Mouse (Mus musculus) adipocyte (in vitro differentiated cells): ENCODE measurements around the gene Snrpf.

Experiments
- DNase-seq: peaks from one replicate; pipeline ENCODE4 v3.0.0-alpha.2; 2016; ENCODE audit warnings: low spot score

The Snrpf gene

DNA sequence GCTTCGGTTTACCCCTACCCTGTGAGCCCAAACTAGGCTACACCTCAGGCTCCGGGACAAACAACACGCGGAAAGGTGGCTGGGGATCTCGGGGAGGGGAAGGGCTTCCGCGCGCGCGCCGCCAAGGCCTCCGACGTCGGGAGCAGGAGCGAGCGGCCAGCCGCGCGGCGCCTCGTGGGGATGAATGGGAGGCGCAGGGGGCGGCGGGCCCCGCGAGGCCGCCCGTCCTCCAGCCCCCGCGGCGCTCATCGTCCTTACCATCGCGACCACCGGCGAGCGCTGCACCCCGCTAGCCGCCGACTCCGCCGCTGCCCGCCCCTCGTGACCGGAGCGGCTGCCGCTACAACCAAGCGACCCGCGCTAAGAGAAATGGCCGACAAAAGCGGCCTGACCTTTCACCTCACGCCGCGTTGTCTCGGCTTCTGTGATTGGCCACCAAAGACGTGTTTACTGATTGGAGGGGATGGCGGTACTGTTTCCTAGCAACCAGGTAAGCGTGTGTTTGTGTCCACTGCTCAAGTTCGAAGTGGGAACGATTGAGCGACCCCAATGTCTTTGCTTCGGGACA is at the start of gene Snrpf:
Gene Snrpf, minus strand, starts transcription at position 426 of the 568 bp plus-strand sequence.
- peak; percentile 96 for DNase-seq

DNA sequence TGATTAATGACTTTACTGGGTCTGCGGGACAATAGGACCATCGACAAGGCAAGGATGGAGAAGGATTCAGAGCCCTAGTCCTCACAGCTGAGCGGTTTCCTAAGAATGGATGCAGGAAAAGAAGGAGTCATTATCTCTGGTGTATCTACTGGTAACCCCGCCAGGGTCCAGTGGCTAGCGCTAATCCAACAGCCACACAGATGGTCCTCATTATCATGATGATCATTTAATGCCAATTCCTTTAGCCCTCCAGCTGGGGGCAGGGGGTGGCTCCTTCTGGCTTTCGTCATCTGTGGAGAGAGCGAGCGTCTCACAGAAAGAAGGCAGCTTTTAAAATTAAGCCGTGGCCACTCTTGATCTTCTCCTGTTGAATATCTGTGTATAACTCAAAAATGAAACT is 46.4 kb upstream of the Snrpf start:
- no peak for DNase-seq

DNA sequence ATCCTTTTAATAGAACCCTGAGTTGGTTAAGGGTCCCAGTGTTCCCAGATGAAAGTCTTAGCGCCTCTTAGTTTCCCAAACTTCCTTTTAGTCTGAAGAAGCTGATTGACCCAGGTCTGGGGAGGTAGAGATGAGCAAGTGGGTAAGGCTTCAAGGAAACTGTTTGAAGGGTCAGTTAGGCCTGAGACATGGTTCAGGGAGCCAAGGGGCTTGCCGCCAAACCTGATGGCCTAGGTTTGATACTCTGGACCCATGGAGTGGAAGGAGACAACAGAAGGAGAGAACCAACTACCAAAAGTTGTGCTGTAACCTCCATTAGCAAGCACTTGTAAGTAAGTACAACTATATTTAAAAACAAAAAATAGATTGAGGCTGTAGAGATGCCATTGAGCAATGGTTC is 44.5 kb upstream of the Snrpf start:
- no peak for DNase-seq

DNA sequence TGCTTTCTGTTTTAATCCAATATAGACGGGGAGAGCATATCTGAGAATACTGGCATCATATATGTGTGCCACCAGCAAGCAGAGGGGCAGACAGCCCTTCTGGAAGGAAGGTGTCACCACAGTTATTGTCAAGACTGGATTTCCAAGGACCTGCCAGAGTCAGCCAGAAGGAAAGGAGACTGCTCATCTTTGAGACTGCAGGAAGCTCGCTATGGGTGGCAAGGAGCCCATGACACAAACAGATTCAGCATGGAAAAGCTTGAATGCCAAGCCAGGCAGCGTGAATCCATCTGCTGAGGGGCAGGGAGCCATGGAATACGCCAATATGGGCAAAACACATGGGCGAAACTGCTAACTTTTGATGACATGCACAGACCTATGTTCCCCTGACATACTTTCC is 44.1 kb upstream of the Snrpf start:
- DNase-seq: no peak

DNA sequence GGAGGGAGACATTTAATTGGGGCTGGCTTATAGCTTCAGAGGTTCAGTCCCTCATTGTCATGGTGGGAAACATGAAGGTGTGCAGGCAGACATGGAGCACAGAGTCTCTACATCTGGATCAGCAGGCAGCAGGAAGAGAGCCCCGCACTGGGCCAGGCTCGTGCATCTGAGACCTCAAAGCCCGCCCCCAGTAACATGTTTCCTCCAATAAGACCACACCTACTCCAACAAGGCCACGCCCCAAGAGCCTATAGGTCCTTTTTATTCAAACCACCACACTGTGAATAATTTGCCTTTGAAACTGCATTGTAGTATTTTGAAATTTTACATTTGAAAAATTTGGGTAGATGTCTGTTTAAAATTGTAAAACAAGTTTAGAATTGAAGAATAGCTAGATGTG is 42.6 kb upstream of the Snrpf start:
- DNase-seq: no peak

DNA sequence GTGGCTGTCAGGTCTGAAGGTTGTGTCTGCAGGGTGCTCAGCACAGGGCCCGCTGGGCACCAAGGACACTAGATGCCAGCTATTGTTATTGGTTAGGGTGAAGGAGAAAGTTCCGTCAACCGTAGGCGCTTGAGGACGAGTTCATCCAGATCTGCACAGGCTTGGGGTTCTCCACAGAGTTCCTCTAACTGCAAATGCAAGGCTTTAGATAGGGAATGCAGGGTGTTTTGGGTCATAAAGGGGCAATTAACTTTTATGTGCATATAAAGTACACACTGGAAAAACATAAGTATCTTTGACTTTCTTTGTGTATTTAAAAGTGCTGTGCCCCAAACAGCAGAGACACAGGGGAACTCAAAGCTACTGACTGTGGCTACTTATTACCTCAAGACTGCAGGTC is 40.8 kb upstream of the Snrpf start:
- no peak for DNase-seq

DNA sequence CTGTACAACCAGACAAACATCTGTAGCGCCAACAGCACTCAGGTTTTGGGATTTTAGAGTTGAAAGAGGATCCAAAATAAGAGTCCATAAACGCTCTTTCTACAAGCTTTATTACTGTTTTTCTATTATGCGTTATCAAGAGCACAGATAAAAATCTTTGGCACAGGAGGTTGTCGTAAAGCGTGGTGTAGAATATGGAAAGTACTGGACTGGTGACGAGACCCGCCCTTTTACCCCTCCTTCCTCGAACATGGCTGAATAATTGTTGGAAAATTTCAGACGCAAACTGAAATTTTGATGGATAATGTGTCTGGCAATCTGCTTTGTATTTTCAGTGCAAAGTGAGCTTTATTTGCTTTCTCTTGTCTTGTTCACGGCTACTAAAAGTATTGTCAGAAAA is 34.6 kb upstream of the Snrpf start:
- DNase-seq: no peak

DNA sequence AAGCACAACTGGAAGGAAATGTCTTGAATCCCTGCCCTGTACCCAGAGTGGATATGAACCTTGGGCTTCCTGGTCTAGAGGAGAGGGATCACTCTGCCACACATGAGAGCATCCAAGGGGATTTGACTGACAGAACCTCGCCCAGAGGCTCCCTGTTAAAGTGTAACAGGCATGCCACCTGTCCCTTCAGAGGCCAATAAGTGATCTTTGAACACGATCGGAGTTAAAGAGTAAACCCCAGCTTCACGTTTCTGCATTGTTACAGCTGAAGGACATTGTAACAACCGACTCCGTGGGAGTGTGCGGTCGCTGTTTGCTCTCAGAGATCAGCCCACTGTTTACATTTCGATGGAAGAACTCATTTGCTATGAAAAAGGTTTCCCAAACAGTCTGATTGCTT is 34.2 kb upstream of the Snrpf start:
- peak; percentile 1 for DNase-seq

DNA sequence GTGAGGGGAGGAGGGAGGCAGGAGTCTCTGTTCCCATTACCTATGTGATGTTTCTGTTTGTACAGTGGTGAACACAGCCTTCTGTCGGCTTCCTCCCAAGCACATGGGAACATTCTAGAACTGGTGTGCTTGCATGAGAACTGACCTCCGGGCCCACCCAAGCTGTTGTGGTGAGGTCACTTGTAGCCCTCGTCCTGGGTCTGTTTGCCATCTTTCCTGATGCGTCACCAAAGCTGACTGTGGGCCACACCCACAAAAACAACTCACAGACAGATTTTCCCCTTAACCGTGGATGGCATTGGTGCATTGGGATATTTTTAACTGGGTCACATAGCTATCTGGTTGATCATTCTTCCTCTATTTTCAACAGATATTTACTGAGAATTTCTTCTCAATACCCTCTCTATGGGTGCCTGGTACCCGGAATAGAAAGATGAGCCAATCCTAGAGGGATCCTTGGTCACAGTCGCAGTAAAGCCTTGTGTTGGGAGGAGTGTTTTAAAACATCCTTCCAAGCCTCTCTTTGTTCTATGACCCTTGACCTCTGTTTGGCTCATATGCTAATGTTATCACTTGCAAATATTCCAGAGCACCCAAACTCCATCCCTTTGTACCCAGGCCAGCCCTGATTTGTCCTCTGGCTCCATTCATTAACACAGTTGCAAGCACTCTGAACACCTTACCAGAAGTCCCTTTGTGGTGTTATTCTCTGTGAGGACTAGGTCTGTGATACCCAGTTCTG is 31.1 kb upstream of the Snrpf start:
- peak; percentile 4 for DNase-seq

DNA sequence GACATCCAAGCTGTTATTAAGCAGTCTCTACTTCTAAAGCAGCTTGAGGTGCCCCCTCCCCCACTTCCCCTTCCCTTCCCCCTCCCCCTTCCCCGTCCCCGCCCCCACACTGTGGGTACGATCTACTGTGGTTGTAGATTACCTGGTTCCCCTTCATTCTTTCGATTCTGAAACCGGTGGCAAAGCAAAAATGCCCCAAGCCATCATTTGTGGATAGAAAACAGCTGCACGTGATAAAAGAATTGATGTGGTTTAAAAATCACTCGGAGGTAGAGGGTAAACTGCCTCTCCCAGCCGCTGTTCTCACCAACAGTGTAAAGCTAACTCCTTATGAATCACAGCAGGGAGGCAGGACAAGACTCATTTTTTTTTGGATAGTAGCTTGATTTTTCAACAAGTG is 25.3 kb upstream of the Snrpf start:
- DNase-seq: no peak

DNA sequence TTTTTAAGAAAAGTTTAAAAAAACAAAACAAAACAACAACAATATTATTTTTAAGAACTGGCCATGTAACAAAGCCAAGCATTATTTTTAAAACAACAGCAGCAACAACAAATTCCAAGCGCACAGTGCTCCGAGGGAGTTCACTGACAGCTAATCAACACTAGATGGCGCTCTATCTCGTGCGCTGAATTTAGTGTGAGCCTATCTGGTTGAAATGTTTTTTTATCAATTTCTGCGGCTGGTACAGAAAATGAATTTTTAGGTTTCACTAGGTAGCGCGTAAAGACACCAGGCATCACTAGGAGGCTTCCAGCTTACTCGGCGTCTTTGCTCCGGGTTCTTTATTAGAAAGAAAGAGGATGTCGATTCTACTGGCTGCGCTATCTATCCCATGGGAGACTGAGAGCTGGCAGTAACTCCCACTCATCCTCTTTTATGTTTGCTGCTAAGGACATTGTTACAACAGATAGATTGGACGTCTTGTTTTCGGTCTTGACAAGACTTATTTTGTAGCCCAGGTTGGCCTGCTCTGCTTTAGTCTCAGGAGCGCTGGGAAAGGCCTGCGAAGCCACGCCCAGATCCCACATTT is 22.0 kb upstream of the Snrpf start:
- DNase-seq: no peak

DNA sequence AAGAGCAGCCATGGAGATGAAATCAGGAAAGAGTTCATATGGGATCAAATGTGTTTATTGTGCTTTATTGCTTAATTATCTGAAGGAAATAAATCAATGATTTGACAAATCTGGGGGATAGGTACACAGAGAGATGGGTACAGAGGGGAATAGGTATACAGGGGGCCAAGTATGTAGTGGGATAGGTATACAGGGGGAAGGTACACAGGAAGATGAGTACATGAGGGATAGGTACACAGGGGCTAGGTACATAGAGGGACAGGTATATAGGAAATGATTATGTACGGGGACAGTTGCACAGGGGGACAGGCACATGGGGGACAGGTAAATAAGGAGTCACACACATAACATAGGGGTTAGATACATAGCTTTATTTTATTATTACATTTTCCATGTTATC is 21.4 kb upstream of the Snrpf start:
- no peak for DNase-seq

DNA sequence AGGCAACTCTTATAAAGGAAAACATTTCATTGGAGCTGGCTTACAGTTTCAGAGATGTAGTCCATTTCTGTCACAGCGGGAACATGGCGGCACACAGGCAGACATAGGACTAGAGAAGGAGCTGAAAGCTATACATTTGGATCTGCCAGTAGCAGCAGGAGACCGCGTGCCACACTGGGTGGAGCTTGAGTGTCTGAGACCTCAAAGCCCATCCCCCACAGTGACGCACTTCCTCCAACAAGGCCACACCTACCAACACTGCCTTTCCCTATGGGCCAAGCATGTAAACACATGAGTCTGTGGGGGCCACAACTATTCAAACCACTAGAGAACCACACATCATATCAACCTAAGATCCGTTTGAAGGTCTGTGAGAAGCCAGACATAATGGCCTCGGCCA is 19.7 kb upstream of the Snrpf start:
- peak; percentile 1 for DNase-seq

DNA sequence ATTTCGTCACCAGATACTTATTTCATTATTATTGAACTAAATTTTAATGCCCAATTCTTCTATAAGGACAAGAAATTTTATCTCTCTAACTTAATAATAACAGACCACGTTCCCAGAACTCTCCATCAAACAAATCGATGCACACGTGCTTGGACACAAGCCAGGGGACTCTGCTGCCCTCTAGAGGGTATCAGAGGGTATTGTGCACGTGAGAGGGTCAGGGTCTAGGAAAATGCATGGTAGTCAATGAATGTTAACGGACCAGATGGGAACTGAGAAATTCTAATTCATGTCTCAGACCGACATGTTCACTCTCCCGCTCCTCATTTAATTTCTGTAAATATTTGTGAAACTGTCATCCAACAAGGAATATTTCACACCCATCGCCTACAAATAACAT is 18.5 kb upstream of the Snrpf start:
- DNase-seq: peak; percentile 2

DNA sequence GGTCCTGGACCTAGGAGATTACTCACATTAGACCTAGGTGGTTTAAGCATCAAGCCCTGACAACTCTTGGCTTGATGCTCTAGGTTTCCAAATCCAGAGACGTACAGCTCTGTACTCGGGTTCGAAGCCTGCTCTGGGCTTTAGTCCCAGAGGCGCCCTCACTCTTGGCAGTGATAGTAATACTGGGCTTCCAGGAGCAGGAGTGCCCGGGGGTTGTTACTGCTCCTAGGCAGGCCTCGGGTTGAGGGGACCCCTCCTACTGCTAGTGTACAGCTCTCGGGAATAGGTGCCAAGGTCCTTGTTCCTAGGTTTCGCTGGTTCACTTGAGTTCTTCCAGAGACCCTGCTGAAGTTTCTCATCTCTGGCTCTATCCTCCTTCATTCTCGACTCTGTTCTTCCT is 16.8 kb upstream of the Snrpf start:
- peak; percentile 1 for DNase-seq

DNA sequence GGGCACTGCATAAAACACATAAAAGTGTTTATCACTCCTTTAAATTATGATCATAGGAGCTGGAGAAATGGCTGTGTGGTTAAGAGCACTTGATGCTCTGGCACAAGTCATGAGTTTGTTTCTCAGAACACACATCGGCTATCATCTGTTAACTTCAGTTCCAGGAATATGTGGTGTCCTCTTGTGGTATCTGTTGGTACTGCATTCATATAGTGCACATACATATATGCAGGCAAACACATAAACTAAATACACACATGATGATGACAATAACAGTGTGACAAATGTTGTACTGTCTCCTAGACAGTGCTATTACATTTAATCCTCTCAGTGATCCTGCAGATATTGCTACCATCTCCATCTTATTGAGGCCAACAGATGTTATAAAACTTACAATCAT is 13.8 kb upstream of the Snrpf start:
- DNase-seq: peak; percentile 2

DNA sequence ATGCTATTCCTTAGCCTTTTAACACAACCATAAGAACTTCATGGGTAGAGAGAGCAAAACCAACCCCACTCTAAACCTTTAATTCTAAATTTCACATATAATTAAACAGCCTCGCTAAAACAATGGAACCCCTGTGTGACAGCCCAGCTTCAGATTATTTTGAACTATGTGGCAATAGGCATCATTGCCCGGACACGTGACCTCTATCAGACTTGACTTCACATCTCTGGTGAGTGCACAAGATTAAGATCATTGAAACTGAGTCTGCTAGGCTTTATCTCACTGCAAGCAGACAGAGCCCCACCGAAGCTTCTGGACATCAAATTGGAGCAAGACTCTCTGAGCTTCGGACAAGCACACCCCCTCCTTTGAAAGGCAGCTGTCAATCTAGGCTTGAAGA is 12.8 kb upstream of the Snrpf start:
- no peak for DNase-seq

DNA sequence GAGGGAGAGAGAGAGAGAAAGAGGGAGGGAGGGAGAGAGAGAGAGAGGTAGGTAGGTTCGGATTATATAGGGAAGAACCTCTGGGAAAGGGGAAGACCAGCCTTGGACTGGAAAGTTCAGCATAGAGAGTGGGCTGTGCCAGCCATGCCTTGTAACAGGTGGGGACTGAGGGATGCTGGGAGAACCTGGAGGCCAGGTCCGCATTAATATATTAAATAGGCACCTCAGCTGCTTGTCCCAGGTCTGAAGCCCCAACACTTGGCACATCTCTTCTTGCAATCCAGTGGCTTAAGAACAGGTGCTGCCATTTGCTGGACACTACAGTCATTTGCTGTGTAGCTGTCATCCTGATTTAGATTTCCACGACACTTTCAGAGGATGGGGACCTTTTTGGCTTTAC is 7.1 kb upstream of the Snrpf start:
- no peak for DNase-seq

DNA sequence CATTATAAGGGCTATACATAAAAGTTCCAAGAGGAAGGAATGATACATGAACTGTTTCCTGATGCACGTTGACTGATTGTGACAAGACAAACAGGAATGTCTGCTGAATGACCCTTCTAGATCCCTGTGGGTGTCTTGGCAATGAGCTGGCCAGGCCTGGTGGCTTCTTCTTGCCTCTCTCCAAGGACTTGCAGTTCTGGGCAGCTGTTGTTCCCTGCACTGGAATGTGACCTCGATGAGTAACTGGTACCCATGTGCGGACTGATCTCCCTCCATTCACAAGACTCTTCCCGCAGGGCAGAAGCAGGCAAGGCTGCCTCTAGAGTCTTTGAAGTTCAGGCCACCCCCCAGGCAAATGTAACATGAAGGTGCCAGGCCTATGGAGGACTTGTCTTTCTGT is 6.3 kb upstream of the Snrpf start:
- no peak for DNase-seq

DNA sequence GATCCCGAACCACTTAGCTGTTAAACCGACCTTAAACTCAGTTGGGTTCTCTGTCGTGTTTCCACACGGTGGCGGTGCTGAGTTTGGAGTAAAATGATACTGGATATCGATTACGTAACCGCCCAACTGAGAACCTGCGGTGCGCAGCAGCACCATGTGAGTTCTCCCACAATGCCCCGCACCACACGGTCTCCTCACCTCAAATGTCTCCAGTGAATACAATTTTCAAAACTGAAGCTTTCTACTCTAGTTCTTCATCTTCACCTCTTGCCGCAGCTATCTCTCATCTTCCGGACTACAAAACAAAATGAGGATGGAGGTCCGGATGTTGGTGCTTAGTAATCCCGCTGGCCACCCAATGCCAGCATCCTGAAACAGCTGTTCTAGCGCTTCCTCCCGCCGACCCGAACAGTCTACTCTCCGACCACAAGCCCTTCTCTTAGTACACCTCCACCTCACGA is 4.5 kb upstream of the Snrpf start:
- peak; percentile 71 for DNase-seq

DNA sequence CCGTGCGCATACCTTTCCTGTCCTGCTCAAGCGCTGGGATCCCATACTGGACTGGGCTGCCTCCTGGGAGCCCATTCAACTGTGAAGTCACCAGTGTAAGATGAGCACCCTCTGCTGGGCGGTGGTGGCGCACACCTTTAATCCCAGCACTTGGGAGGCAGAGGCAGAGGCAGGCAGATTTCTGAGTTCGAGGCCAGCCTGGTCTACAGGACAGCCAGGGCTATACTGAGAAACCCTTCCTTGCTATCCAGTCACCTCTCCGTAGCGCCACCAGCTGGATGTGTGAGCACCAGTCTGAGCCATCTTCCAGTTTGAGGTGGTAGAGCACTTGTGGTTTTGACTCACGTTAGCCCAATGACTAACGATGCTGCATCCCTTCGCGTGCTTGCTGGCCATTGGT is 3.0 kb upstream of the Snrpf start:
- DNase-seq: no peak

DNA sequence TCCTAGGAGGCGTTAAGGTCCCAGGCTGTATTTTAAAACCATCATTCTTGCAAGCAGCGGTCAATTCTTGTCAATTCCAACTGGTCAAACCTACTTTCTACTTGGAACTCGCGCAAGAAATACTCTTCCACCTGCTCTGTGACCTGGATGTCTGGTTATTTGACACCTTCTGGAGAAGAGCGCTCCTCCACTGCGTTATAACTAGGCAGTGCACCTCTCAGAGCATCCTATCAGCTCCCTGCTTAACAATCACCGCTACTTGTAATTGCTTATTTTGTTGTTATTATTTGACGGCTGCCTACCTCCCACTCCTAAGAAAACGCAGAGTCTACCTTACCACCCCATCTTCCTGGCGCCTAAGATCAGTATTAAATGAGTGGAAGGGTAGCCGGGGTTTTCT is 710 bp downstream of the Snrpf start:
- DNase-seq: no peak

DNA sequence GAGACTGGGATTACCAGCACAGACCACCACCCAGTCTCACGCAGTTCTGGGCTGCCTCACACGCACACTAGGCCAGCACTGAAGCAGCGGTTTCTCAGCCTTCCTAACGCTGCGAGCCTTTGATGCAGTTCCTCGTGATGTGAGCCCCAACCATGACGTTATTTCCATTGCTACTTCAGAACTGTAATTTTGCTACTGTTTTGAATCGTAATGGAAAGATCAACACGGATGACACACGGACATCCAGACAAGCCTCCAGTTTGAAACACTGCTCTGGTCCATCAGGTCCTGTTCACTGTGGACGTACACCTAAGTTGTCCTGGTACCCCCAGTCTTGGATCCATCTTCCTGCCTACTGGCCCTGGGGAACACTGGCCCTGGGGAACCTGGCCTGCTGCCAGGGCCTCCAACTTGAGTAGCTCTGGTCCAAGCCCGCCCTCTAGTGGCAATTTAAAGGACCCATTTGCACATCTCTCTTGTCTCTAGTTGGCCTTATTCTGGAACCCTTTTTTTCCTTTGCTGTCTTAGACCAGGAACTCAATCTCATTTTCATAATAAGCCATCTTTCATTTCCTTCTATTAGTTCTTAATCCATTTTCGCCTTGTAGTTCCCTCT is 12.1 kb downstream of the Snrpf start:
- peak; percentile 78 for DNase-seq
